Mouse (Mus musculus): ENCODE results near the gene Tbcd. TPM values are rescaled to one million over a fixed set of nuclear protein-coding genes. Genes with fewer than 3 reads are reported as not detected.

Gene Tbcd
- total RNA-seq, 2 experiments from 2014 or later: 40.3 to 41.3 TPM

DNA sequence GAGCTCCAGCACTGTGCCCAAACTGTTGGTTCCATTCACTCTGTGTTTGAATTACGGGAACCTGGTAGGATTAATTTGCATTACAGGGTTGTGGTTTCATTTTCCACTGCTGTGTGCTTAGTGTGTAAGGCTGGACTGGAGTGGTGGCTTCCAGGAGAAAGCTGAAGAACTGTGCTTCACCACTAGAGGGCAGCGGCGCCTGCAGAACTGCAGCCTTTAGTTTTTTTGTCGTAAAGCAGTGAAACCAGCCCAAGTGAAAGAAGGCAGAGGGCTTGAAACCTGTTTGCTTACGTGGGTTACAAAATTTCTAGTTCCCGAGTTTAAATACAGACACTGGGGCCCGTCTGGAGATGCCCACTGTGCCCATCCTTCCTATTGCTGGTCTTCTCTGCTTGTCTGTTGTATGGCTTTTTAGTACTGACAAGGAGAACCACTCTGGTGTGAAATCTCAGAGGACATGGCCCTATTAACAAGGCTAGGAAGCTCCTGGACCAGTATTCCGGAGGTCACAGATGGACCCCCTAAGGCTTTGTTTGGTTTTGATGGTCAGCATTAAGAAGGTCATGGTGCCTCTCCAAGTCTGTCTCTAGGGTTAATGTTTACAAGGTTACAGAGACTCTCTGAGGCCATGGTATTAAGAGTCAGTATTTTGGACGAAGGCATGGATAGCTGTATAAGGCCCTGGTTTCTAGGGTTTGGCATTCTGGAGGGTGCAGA, 24.1 kb downstream of the Tbcd start:
- peak; percentile 54 to 65 for DNase-seq

DNA sequence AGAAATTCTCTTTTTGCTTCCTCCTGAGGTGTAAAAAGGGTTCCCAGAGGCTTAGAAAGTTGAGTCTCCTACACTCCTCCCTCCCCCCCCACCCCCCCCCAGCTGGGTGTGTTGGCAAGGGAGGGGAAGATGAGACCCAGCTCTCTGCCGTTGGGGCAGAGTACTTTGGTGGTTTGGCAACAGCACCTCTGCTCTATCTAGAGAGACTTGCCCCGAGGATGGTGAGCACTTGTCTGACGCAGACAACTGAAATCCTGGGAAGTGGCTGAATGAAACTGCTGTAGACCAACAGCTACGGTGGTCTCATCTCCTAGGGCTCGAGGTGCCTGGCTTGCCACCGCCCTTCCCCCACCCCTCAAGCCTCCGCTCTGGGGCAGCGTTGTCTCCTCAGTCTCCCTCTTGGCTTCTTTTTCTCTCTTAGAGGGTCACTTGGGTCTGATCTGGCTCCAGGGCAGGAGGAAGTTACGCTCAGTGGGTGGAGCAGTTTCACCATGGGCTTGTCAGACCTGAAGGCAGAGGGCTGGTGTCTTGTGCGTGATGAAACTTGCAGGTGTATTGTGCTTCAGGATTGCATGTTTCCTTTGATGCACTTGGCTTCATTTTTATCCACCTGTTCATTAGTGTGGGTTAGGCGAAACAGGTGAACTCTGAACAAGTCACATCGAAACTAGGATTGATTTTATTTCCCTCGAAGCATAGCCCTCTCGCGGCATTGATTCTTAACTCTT, 27.9 kb downstream of the Tbcd start:
- DNase-seq: no peak

- DNase-seq: no peak
Measured at GRCm38 (mm10) chr11:121481129-121481528, 29.4 kb downstream of the Tbcd start.

GRCm38 (mm10) chr11:121485882-121486281, 34.1 kb downstream of the Tbcd start:
- no peak for DNase-seq

DNA sequence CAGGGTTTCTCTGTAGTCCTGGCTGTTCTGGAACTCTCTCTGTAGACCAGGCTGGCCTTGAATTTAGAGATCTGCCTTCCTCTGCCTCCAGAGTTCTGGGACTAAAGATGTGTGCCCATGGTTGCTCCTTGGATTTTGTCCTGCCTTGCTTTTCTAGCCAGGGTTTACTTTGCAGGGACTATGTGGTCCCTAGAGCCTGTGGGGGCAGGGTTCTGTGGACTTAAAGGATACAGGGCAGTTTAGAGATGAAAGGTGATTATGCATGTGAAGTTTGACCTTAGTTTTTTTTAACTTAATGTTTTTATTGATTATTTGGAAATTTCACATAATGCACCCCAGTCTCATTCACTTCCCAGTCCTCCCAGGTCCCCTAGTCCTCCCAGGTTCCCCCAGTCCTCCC, 38.9 kb downstream of the Tbcd start:
- DNase-seq: no peak

GRCm38 (mm10) chr11:121500595-121500994, 48.8 kb downstream of the Tbcd start:
- DNase-seq: no peak

DNA sequence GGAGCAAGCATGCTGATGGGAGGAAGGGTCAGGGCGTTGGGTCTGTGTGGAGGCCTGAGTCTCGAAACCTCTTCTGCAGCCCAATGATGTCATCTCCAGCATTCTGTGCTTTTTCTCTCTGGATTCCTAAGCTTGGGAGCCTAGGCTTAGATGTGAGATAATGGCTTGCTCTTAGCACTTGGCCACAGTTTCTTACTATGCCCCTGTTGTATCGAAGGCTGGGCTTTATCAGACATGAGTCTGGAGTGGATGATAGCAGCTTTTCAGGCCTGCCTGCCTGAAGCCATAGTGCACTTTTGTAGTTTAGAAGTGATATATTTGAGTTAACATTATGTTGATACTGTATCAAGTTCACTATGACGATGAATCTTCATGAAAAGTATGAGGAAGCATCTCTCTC, 49.8 kb downstream of the Tbcd start:
- no peak for DNase-seq

GRCm38 (mm10) chr11:121502000-121502860, 50.5 kb downstream of the Tbcd start:
- DNase-seq: no peak

GRCm38 (mm10) chr11:121508478-121508877, 56.7 kb downstream of the Tbcd start:
- DNase-seq: no peak

GRCm38 (mm10) chr11:121510512-121511246, 58.9 kb downstream of the Tbcd start:
- no peak for DNase-seq

GRCm38 (mm10) chr11:121512896-121513572, 61.3 kb downstream of the Tbcd start:
- DNase-seq: peak; percentile 44 to 57

DNA sequence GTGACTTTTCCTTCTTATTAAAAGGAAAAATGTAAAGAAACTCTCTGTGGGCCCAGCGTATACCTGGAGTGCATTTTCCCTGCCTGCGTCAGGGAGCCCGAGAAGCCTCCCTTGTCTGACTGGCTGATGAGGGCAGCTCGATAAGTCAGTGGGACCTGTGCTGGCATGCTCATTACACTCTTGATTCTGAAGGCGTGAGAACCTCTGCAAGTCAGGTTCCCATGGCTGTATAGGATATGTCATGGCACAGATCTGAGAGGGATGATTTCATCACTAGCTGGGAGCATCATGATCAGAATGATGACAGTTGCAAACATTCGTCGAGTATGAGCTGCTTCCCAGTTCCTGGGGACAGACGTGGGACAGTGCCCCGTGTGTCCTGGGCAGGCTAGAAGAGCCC, 64.2 kb downstream of the Tbcd start:
- no peak for DNase-seq

DNA sequence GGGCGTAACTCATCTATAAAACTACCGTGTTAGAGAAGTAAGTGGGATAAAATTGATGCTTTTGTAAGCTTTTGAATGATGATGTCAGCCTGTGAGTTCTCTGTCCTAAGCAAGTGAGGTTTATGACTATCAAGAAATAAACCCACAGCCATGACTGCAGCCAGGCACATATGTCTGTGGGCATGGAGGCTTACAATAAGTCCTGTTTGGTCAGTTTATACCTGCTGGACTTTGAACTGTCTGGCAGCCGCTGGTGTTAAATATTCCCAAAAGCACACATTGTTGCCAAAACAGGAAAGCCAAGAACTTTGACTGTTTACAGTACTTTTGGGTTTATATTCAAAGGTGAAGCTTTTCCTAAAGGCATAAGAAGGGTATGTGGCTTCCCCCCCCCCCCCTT, 65.2 kb downstream of the Tbcd start:
- no peak for DNase-seq

- DNase-seq: no peak
Measured at GRCm38 (mm10) chr11:121517687-121518465, 66.1 kb downstream of the Tbcd start.

- no peak for DNase-seq
Measured at GRCm38 (mm10) chr11:121519131-121519530, 67.4 kb downstream of the Tbcd start, which contains the start of gene Zfp750. TSS of gene Zfp750 (minus strand) at chr11:121519333.

DNA sequence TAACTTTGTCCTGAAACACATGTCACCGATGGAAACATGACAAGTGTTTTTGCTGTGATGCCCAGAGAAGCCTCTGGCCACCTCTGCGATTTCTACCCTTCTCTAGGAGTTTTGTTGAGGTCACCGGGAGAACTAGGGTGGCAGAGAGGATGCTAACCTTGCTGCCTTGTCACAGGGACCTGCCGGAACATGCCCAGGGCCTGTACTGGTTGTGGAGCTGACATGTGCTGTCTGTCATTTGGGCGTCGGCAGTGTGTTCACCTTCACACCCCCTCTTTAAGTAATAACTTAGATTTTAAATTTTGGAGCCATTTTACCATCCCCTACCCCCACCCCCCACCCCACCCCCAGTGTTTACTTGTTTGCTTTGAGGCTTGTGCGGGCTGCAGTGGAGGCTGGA, 68.0 kb downstream of the Tbcd start:
- DNase-seq: no peak

- no peak for DNase-seq
Measured at GRCm38 (mm10) chr11:121520761-121521160, 69.0 kb downstream of the Tbcd start.

DNA sequence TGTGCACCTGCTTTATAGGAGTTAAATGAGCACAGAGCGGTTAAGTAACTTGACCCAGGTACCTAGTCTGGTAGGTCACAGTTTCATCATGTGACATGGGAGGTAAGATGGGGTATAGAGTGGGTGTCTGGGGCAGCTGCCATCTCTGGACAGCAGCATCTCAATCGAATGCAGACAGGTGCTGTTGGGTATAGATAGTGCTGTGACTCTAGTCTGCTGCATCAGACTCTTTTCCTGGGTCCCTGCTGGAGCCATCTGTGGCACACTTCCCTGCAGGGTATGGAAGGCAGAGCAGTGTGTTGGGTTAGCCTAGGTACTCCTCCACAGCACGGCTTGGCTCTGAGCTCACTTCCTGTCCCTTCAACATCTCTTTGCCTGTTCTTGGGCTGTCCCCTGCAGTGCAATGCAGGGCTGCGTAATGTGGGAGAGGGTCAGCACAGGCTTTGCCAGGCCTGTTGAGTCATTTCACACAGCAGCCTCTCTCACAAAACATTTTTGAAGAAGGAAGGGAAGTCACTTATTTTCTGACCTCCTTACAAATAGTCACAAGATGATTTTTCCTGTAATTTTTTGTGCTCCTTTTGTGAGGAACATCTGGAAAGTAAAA, 70.5 kb downstream of the Tbcd start:
- no peak for DNase-seq

- no peak for DNase-seq
Measured at GRCm38 (mm10) chr11:121524191-121524590, 72.4 kb downstream of the Tbcd start.

DNA sequence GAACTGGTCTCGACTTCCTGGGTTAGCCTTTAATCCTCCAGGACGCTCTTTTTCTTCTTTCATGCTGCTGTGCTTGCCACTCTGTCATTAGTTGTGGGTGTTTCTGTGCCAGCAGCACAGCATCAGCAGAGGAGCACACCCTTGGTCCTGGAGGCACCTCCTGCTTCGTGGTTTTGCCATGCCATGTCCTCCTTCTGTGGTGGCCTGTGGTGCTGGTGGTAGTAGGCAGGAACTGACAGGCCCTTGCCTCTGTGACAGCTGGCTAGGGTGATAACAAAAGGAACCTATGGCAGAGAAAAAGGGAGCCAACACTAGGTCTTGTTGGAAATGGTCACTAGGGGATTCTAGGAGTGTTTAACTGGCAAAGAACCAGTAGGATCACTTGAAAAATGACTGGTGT, 78.0 kb downstream of the Tbcd start:
- DNase-seq: no peak
